Mouse (Mus musculus) ES-E14 (cell line): ENCODE data around the gene Chrm4. TPM values are rescaled to one million over a fixed set of nuclear protein-coding genes. Genes with fewer than 3 reads are reported as not detected.

ENCODE experiments used
- DNase-seq: peaks from one replicate; pipeline ENCODE4 v3.0.0-alpha.2; 2013; ENCODE audit warnings: low read depth, low spot score
- H3K27ac ChIP-seq: 2 replicates; pipeline ENCODE4 v1.5.1; 2012; ENCODE audit warnings: low read depth, mild to moderate bottlenecking, low read length, moderate library complexity, mixed read lengths; ENCODE audit not compliant: poor library complexity, insufficient read depth, severe bottlenecking
- H3K36me3 ChIP-seq: 2 replicates; pipeline ENCODE4 v1.6.1; 2012; ENCODE audit warnings: mild to moderate bottlenecking, low read length, moderate library complexity, mixed read lengths; ENCODE audit not compliant: control insufficient read depth, poor library complexity, insufficient read depth, severe bottlenecking
- H3K4me1 ChIP-seq, 2 experiments: fragments of 150-350 bp in 1 of 2; sonication (generic) in 1 of 2; 2 replicates each; pipeline ENCODE4 v1.6.1; 2012; ENCODE audit warnings: low read length in 2 of 2, mild to moderate bottlenecking in 1 of 2, mixed read lengths in 1 of 2; ENCODE audit not compliant: control insufficient read depth in 2 of 2, insufficient read depth in 2 of 2, poor library complexity in 1 of 2
- H3K4me3 ChIP-seq, 2 experiments: fragments of 150-350 bp in 1 of 2; sonication (generic) in 1 of 2; 2 replicates each; pipeline ENCODE4 v1.5.1; 2012; ENCODE audit warnings: low read length in 2 of 2, low read depth in 1 of 2, mild to moderate bottlenecking in 1 of 2, mixed read lengths in 1 of 2; ENCODE audit not compliant: insufficient read depth in 1 of 2, poor library complexity in 1 of 2, severe bottlenecking in 1 of 2
- H3K9ac ChIP-seq: 2 replicates; pipeline ENCODE4 v1.6.1; 2012; ENCODE audit warnings: low read depth, mild to moderate bottlenecking, low read length, mixed read lengths; ENCODE audit not compliant: poor library complexity, insufficient read depth, severe bottlenecking
- H3K9me3 ChIP-seq: fragments of 150-350 bp; sonication (generic); 2 replicates; pipeline ENCODE4 v1.6.1; 2012; ENCODE audit warnings: low read depth, mild to moderate bottlenecking, low read length; ENCODE audit not compliant: control insufficient read depth, insufficient read depth
- CHD2 ChIP-seq: IDR thresholded peaks from 2 replicates; pipeline ENCODE4 v1.6.1; 2014; ENCODE audit warnings: mild to moderate bottlenecking, low read depth, low read length, inconsistent platforms
- HCFC1 ChIP-seq: IDR thresholded peaks from 2 replicates; pipeline ENCODE4 v1.6.1; 2012; ENCODE audit warnings: low read length, inconsistent platforms, borderline replicate concordance; ENCODE audit not compliant: insufficient read depth
- MAFK ChIP-seq: IDR thresholded peaks from 2 replicates; pipeline ENCODE4 v1.6.1; 2014; ENCODE audit warnings: mild to moderate bottlenecking, low read depth, low read length, inconsistent platforms; ENCODE audit not compliant: insufficient read depth
- ZC3H11A ChIP-seq: IDR thresholded peaks from 2 replicates; pipeline ENCODE4 v1.6.1; 2012; ENCODE audit warnings: low read depth, mild to moderate bottlenecking, inconsistent platforms, low read length, borderline replicate concordance
- ZNF384 ChIP-seq: IDR thresholded peaks from 2 replicates; pipeline ENCODE4 v1.6.1; 2012; ENCODE audit warnings: low read depth, low read length, inconsistent platforms
- in situ Hi-C, 2 experiments: fragments of 600-800 bp; cut with MboI; formaldehyde crosslinking; loops; one replicate each; pipeline ENCODE4 v1.15.1; 2025; ENCODE audit warnings: low sequenced_read_pairs in 2 of 2, inconsistent platforms in 1 of 2; ENCODE audit not compliant: unreplicated experiment in 2 of 2
- total RNA-seq: library from RNA; depleted of rRNA; stranded (reverse); fragments of 300-350 nt; gene quantifications from 2 replicates; pipeline ENCODE4 v1.2.3, GENCODE M21; 2012

Chrm4 gene
- total RNA-seq, 1 experiment: 5.6 TPM

GRCm38 (mm10) chr2:91957096-91957495 is 30.0 kb downstream of the Chrm4 start:
- Histone ChIP-seq H3K27ac (no peak overlapping the region), H3K9me3 (no peaks in the 10 kb centered on the region), H3K9ac (no peak overlapping the region), H3K4me1 (peaks cover 6 to 33% of the 10 kb centered on the region in 2 experiments; a peak in 3 of 4 replicates), H3K4me3 (no peak overlapping the region), H3K36me3 (peaks cover 5% of the 10 kb centered on the region; the same call in 1 of the 2 replicates)
- TF ChIP-seq HCFC1 (no peak), CHD2 (no peak), ZC3H11A (no peak), MAFK (no peak), ZNF384 (no peak)
- DNase-seq: no peak
- in situ Hi-C loops: no loop called here

GRCm38 (mm10) chr2:91958049-91958448 is 31.0 kb downstream of the Chrm4 start:
- DNase-seq: no peak
- H3K36me3 ChIP-seq: peaks cover 5% of the 10 kb centered on the region; the same call in 1 of the 2 replicates
- no peaks in the 10 kb centered on the region for H3K9me3 ChIP-seq
- TF ChIP-seq CHD2: no peak
- TF ChIP-seq HCFC1: no peak
- no peak for TF ChIP-seq MAFK
- no peak for TF ChIP-seq ZNF384
- TF ChIP-seq ZC3H11A: no peak
- no peak overlapping the region for H3K4me3 ChIP-seq
- H3K27ac ChIP-seq: no peak overlapping the region
- in situ Hi-C loops: no loop called here
- peaks cover 8 to 37% of the 10 kb centered on the region in 2 experiments; a peak in 3 of 4 replicates for H3K4me1 ChIP-seq
- H3K9ac ChIP-seq: no peak overlapping the region

- H3K9me3 ChIP-seq: no peaks in the 10 kb centered on the region
- DNase-seq: no peak
- peaks cover 5% of the 10 kb centered on the region; the same call in 1 of the 2 replicates for H3K36me3 ChIP-seq
- H3K4me1 ChIP-seq: peaks cover 8 to 36% of the 10 kb centered on the region in 2 experiments; a peak in 3 of 4 replicates
- TF ChIP-seq MAFK (no peak), HCFC1 (no peak), ZC3H11A (no peak), ZNF384 (no peak)
- H3K9ac ChIP-seq: no peak overlapping the region
- no peak overlapping the region for H3K27ac ChIP-seq
- in situ Hi-C loops: no loop called here
- H3K4me3 ChIP-seq: no peak overlapping the region
Measured at GRCm38 (mm10) chr2:91958701-91959457, 31.8 kb downstream of the Chrm4 start.

GRCm38 (mm10) chr2:91959544-91960410 is 32.7 kb downstream of the Chrm4 start:
- H3K4me1 ChIP-seq: peaks cover 8 to 42% of the 10 kb centered on the region in 2 experiments; a peak in 3 of 4 replicates
- no peak overlapping the region for H3K4me3 ChIP-seq
- H3K9ac ChIP-seq: no peak overlapping the region

More at GRCm38 (mm10) chr2:91959544-91960410, 32.7 kb downstream of the Chrm4 start:
- Histone ChIP-seq H3K36me3 (peaks cover 5% of the 10 kb centered on the region; the same call in 1 of the 2 replicates), H3K27ac (no peak overlapping the region), H3K9me3 (no peaks in the 10 kb centered on the region)
- no peak for DNase-seq
- TF ChIP-seq CHD2: no peak
- in situ Hi-C loops: loop anchor here in 1 of 2 experiments (10.0 kb wide), 1 partner anchor 475 kb away; the partner anchor contains the start of gene Cry2
